Mouse (Mus musculus): ENCODE results near the gene Iyd.

- TF ChIP-seq CTCF (conservative IDR thresholded peaks at IDR 0.05; ENCODE audit: low read length) (peak; percentile 72), POU5F1 (IDR thresholded peaks at IDR 0.05; ENCODE audit: borderline replicate concordance, low read length) (no peak), NANOG (IDR thresholded peaks at IDR 0.05; ENCODE audit: borderline replicate concordance, low read length) (no peak)
Observed at GRCm38 (mm10) chr10:3534445-3534844, 5.6 kb upstream of the Iyd start.

All from E14TG2a.4 (cell line).